Mouse (Mus musculus): ENCODE results near the gene Cobl.

- TF ChIP-seq EP300 (IDR thresholded peaks at IDR 0.05; ENCODE audit: insufficient read depth, low read depth, low read length): no peak
- no peak for TF ChIP-seq POLR2A (IDR thresholded peaks at IDR 0.05; ENCODE audit: insufficient read depth, low read depth, low read length)
- no peak for TF ChIP-seq CTCF (IDR thresholded peaks at IDR 0.05)
Observed at GRCm38 (mm10) chr11:12273726-12274125, 191.0 kb downstream of the Cobl start.

Data from heart, adult 2 months (tissue).